Mouse (Mus musculus) embryo, embryonic 9.5 days (tissue): ENCODE data around the gene Dlg5.
A peak's percentile ranks its signal among the peaks of the same experiment; 100 is the strongest.

Experiments
- DNase-seq: peaks from one replicate; pipeline ENCODE4 v3.0.0-alpha.2; 2017; ENCODE audit errors: extremely low spot score

The Dlg5 gene

DNA sequence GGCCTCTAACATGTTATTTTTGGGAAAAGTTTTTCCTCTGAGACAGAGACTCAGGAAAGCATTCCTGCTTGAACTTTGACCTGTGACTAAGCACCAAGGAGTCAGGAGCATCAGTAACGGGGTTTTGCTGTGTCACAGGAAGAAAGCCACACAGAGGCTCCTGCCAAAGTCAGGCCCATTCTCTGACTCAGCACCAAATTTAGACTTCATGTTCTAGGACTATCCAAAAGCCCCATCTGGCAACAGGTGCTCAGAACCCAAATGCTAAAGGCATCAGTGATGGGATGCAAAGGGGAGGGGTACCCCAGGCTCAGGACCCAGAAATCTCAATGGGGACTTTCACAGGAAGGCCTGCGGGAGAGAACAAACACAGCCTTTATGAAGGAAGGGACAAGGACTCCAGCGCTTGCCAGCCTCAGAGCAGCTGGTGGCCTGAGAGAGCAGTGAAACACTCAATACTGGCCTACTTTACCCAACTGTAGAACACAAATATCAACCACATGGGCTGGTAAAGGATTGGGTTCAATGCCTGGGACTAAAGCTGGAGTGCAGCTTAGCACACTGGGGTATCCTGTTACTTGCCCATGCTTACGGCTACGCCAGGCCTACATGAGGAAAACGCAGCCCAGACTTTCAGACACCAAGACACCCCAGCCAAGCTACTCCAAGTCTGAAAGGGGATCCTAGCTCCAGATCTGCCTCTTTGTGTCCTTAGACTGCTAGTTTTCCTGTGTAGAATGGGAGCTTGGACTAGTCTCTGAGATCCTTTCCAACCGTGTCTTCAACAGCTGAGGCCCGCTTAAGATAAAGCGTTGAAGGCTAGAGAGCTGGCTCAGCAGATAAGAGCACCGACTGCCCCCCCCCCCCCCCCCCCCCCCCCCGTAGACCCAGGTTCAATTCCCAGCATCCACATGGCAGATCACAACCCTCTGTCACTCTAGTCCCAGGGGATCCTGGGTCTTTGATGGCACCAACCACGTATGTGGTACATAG lies 12.8 kb downstream of the Dlg5 start:
- DNase-seq = no peak

DNA sequence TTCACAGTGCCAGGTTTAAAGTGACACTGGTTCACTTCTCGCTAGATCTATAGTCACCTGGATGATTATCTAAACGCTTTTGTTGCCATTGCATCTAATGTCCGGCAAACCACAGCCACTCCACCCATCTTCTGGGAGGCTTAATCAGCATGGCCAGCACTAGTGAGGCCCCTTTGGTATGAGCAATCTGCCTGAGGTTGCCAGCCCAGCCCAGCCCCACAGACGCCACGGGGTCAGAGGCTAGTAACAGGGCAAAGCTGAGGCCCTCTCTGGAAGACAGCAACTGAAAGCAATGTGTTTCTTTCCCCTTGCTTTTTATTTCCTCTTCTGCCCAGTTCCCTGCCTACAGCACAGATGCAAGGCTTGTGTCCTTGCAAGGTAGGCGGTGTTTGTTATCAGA lies 17.2 kb downstream of the Dlg5 start:
- DNase-seq = no peak

DNA sequence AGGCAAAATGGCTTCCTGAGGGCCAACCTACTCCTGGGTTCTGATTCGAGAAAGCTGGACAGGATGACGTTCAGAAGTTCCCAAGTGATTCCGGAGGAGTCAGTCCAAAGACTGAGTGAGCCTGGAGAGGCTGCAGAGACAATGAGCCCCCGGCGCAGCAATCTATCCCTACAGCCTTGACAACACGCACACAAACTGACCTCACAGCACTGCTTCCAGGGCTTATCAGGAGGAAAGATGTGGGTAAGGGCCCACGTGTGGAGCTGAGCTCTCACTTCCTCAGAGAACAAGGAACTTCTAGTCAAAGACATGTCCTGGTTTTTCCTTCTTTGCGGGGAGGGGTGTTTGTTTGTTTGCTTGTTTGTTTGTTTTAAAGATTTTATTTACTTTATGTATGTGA lies 18.7 kb downstream of the Dlg5 start:
- DNase-seq = no peak

DNA sequence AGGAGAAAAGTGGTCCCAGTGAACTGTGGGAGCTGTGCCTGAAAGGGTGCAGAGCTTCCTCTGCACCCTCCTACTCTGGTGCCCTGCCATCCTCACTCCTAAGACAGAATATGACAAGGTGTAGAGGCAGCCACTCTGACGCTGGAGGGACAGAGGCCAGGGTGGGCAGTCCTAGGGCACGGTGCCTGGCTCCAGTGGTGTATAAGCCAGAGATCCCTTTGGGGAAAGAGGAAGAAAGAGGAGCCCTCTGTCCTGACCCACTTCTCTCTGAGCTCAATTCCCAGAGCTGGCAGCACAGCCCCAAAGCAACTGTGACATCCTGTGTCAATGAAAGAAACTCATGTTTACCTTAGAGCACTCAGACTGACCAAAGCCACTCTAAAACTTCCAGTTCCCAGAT lies 19.4 kb downstream of the Dlg5 start:
- no peak for DNase-seq

DNA sequence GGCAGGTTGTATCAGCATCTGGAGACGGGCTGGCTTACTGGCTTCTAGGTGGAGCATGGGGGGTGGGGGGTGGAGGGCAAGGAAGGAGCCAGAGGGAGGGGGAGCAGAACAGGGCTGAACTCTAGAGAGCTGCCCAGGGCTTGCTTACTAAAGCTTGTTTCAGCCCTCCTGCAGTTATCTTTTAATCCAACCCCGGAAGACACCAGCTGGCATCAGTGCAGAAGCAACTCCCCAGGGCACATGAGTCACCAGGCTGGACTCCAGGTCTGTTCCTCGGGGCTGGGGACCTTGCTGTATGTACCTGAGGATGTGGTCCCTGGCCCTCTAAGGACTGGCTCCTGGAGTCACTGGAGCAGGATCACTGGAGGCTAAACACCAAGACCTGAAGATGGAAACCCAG lies 23.0 kb downstream of the Dlg5 start:
- DNase-seq = no peak

- no peak for DNase-seq
These were observed 23.4 kb downstream of the Dlg5 start for GRCm38 (mm10) chr14:24222273-24222672.

DNA sequence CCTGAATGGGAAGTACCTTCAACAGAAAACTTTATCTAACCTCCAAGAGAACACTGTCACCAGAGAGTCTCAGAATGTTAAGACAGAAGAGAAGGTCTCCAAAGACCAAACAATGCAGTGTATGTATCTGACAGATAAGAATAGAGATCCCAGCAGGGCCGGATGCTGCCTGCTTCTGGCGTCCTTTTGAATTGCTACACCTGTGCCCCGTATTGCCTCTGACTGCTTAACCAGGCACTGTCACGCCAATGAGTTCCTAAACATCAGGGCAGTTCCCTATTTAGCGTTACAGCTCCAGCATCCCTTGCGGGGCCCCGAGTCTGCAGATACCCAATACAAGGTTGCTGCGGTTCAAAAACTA lies 28.4 kb downstream of the Dlg5 start:
- no peak for DNase-seq

GRCm38 (mm10) chr14:24216678-24217361 lies 28.9 kb downstream of the Dlg5 start:
- DNase-seq = no peak

GRCm38 (mm10) chr14:24216064-24216463 lies 29.7 kb downstream of the Dlg5 start:
- peak; percentile 39 for DNase-seq

DNA sequence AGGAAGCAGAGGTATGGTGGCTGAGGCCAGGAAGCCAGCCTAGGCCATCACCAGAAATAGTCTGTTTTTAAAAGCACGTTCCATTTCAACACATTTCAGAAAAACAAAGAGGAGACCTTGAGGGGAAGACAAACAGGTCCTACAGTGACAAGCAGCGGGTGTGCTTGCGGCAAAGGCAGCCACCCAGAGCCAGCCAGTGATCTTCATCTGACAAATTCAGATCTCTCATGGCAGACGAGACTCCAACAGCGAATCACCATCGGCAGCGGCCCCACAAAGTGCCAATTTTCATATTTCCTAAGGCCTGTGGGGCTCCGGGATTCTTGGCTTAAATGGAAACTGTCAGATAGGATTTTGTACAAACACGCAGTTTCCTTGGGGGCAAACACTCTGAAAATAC lies 31.3 kb downstream of the Dlg5 start:
- DNase-seq = no peak

DNA sequence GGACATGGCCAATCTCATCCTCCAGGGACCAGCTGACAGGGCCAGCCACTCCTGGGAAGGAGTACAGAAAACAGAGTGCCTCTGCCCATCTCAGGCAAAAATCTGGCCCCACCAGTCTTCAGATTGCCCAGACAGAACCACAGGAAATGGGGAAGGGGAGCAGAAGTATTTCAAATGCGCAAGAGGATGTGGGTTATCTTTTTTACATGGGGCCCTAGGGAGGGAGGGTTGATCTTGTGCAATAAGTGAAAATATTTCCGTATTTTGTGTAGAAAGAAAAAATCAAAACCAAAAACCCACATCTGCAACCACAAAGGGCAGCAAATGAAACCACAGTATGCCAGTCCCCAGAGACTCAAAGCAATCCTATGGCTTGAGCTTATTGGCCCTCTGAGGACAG lies 32.4 kb downstream of the Dlg5 start:
- DNase-seq = no peak

GRCm38 (mm10) chr14:24212861-24213260 lies 32.9 kb downstream of the Dlg5 start:
- DNase-seq = no peak

DNA sequence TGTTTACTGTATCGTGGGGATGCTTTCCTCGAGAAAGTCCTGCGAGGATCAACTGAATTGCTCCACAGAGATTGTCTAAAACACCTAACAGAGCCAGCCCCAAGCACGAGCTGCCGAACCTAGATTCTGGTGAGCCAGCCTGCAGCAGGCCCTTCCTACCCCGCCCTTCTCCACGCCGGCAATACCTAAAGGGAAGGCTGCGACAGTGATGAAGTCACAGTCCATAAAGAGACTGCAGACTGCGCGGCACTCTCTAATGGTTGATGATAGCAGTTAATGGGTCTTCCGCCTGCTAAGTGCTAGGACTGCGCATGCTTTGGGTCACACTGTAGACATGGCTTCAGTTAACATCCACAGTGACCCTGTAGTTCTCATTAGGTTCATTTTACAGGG lies 38.4 kb downstream of the Dlg5 start:
- no peak for DNase-seq

DNA sequence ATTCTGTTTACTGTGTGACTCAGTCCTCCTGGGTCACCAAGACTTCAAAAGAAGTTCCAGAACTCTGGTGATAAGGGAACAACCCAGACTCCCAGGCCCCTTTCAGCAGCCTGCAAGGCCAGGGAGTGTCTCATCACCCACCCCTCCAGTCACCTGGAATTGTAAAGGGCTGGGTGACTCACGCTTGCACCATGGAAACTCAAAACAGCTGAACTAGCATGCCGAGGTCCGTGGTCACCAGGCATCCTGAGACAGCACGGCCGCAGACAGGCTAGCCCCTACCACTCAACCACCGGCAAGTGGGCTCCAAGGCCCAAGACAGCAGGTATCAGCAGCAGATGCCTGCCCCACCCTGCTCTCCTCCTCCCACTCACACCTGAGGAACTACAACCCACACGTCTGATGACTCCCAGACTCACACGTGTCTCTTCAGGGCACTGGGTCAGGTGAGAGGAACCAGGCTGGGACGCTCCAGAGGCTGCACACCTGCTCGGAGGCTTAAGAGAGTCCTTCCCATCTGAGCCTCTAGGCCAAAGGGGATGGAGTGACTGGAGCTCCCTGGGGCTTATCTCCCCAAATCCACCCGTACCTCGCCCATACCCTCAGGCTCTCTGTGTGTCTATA lies 38.9 kb downstream of the Dlg5 start:
- no peak for DNase-seq

DNA sequence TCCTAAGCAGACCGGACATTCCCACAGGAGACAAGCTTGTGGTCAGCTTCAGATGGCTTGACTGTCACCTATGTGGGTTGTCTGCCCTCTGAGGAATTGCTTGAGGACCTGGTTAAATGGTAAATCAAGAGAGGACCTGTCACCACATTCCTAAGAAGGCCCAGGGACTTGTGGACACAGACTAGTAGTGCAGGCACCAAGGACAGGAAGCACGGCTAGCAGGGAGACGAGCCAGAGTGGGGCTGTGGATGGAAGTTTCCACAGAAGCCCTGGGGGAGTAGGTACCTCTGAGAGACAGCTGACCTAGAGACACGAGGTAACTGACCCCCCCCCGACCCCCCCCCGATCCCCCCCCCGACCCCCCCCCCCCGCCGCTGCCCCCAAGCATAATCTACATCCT lies 39.4 kb downstream of the Dlg5 start:
- DNase-seq = no peak

GRCm38 (mm10) chr14:24205281-24205871 lies 40.3 kb downstream of the Dlg5 start:
- DNase-seq = no peak

DNA sequence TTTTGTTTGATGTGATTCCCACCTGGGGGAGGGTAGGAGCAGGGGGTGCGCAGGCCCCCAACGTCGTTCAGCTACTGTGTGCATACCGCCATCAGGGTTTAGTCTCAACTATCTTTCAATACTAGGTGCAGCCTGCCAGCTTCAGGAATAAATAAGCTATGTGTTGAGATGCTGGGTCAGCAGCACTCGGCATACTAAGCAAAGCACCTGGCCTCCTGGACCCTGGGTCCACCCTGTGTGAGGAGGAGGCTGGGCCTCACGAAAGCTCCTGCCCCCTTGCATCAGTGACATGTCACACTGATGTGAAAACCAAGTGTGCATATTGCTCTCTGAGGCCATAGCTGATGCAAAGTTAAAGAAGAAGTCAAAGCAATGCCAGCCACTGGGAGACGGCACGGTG lies 42.5 kb downstream of the Dlg5 start:
- DNase-seq = no peak

GRCm38 (mm10) chr14:24200771-24201170 lies 44.9 kb downstream of the Dlg5 start:
- DNase-seq = no peak

DNA sequence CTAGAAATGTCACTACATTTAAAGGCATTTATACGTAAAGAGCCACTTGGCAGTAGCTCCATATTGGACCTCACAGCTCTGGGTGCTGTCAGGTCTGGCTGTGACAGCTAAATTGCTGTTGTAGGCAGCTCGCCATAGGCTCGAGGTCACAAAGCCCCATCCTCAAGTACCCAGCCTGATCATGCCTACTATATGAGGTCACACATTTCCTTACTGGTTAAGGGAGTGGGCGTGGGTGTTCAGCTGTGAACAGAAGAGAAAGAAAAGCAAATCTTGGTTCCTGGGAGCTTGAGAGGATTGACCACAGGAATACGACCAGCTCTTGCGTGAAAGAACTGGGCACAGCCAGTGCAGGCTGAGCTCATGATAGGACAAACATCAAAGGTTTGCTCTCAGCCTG lies 46.0 kb downstream of the Dlg5 start:
- no peak for DNase-seq

DNA sequence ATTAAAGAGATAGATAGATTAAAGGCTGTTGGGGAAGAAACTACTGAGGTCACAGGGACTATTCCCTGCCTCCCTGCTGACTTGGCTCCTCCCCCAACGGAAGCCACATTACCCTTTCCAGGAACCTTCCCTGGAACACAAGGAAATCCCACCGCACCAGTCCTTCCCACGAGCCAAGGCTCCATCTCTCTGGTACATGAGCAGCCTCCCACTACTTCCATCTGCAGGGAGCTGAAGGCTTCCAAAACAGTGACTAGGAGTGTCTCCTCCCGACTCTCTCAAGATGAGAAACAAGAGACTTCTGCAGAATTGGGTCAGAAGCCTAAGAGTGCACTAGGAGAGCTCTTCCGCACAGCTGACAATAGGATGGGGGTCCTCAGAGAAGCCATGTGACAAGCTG lies 47.9 kb downstream of the Dlg5 start:
- no peak for DNase-seq

GRCm38 (mm10) chr14:24196947-24197346 lies 48.8 kb downstream of the Dlg5 start:
- no peak for DNase-seq

- no peak for DNase-seq
These were observed 55.6 kb downstream of the Dlg5 start for GRCm38 (mm10) chr14:24190131-24190530.
